Mouse (Mus musculus) Patski (cell line): ENCODE results near the gene Rps27a. TPM values are rescaled to one million over a fixed set of nuclear protein-coding genes. Genes with fewer than 3 reads are reported as not detected.
A peak's percentile ranks its signal among the peaks of the same experiment; 100 is the strongest.
"Not testable (repeated sequence)": the region's sequence is repeated elsewhere in the genome, so short reads cannot be mapped to it uniquely, and the experiment has no call there.

Experiments used
- ATAC-seq: fragments of 100-300 bp; one replicate; pipeline ENCODE4 v1.8.0; 2021
- CTCF ChIA-PET: fragments of 350-600 bp; sonication (Branson Sonifier 250); formaldehyde crosslinking; loops from one replicate; lab custom pipeline; 2022; ENCODE audit warnings: inconsistent platforms; lab: Charles Lee
- POLR2A ChIA-PET: fragments of 350-600 bp; sonication (Branson Sonifier 250); formaldehyde crosslinking; loops from one replicate; lab custom pipeline; 2022; ENCODE audit warnings: antibody characterized with exemption, inconsistent platforms; lab: Charles Lee
- DNase-seq: peaks from one replicate; pipeline ENCODE4 v3.0.0-alpha.2; 2011; ENCODE audit warnings: low read depth, low spot score
- H3K27me3 ChIP-seq: fragments of 371-371 bp; one replicate; pipeline ENCODE4 v1.5.1; 2021
- CTCF ChIP-seq: fragments of 100-300 bp; IDR thresholded peaks from one replicate; pipeline ENCODE4 v1.5.1; 2021
- in situ Hi-C: fragments of 300-500 bp; cut with MboI; formaldehyde crosslinking; loops from 3 replicates; pipeline ENCODE4 v1.11.1; 2018; ENCODE audit warnings: low pct_unique_long_range_greater_than_20kb, mixed read lengths
- polyA plus RNA-seq: library from polyadenylated mRNA; unstranded; gene quantifications from one replicate; pipeline ENCODE4 v1.2.3, GENCODE M21; 2021

Rps27a gene
- polyA plus RNA-seq, 1 experiment from 2014 or later = 545 TPM

DNA sequence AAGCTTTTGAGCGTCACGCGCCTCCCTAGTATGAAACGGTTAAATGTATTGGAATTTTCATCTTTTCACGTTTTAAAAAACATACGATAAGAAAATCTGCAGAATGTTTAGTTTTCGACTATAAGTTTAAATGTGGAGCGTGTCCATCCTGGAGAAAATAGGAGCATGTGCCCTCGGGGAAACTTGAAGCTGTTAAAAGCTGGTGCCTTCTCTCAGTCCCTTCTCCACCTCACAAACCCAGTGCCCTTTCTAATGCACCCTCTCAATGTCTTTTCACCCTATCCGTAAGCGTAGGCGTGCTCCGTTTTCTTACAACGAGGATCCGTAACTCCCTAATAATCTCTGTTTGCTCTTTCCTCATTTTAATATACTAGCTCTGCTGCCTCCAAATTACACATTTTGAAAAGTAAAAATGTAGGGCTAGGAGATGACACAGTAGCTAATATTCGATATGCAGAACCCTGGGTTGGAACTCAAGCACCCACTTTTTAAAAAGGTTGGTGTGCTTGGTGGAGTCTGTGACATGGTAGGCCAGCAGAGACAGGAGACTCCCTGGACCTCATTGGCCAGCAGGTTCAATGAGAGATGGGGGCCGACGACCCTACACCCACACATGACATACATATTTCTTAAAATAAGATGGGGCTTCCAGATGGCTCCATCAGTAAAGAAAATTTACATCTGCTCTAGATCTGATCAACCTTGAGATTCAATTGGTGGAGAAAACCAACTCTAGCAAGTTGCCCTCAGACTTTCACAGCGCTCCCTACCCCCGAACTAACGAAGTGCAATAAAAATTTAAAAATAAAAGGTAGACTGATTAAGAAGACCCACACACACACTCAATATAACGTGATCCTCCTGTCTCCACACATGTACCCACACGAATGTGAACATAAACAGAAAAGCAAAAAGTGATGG lies 855 bp upstream of the Rps27a start:
- TF ChIP-seq CTCF = no peak
- DNase-seq (no peak), ATAC-seq (no peak)
- POLR2A ChIA-PET = interaction anchor here (0.8 to 1.3 kb wide), 3 partner anchors 9 to 145 kb away, joined by 4 read pairs; partner anchors contain the start of gene Rtn4
- no peaks in the 10 kb centered on the region for H3K27me3 ChIP-seq
- CTCF ChIA-PET = interaction anchor here (1.1 to 1.4 kb wide), 2 partner anchors 16 to 29 kb away, joined by 4 read pairs; no protein-coding TSS in a partner anchor
- in situ Hi-C loops = loop anchor here (5.0 kb wide), 1 partner anchor 144 kb away; the partner anchor contains the start of gene Rtn4

GRCm38 (mm10) chr11:29547249-29547751 lies 609 bp downstream of the Rps27a start:
- DNase-seq (peak; percentile 3), ATAC-seq (peak; percentile 2)
- ChIA-PET POLR2A (interaction anchor here (0.6 kb wide), 1 partner anchor 317 kb away, joined by 5 read pairs; no protein-coding TSS in a partner anchor), CTCF (no interaction called here)
- H3K27me3 ChIP-seq = no peaks in the 10 kb centered on the region
- in situ Hi-C loops = loop anchor here (5.0 kb wide), 1 partner anchor 145 kb away; the partner anchor contains the start of gene Rtn4
- no peak for TF ChIP-seq CTCF

DNA sequence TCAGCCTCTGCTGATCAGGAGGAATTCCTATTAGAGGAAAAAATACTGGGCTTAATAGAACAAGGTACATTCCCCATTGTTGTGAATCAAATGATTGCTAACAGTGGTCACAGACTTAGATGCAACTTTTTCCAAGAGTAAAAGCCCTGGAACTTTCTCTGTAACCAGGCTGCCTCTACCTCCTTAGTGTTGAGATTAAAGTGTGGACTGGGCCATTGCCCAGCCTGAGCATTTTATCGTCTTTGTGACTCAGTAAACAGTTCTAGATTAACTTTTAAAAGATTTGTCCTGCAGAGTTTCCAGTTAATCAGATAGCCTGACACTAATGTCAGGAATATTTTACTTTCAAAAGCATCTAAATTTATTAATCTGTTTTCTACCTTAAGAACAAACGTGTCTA lies 1.1 kb downstream of the Rps27a start:
- TF ChIP-seq CTCF = no peak
- no peaks in the 10 kb centered on the region for H3K27me3 ChIP-seq
- ATAC-seq (no peak), DNase-seq (no peak)
- ChIA-PET POLR2A (no interaction called here), CTCF (no interaction called here)
- in situ Hi-C loops = loop anchor here (5.0 kb wide), 1 partner anchor 146 kb away; the partner anchor contains the start of gene Rtn4

- DNase-seq, CTCF ChIA-PET, POLR2A ChIA-PET, H3K27me3 ChIP-seq, ATAC-seq: not testable (repeated sequence)
- in situ Hi-C loops = loop anchor here (5.0 kb wide), 1 partner anchor 146 kb away; the partner anchor contains the start of gene Rtn4
These were observed 1.6 kb downstream of the Rps27a start for GRCm38 (mm10) chr11:29546297-29546696.

- DNase-seq, H3K27me3 ChIP-seq, ATAC-seq: not testable (repeated sequence)
- ChIA-PET CTCF (interaction anchor here (1.5 kb wide), 1 partner anchor 12 kb away, joined by 4 read pairs; no protein-coding TSS in a partner anchor), POLR2A (interaction anchor here (0.6 kb wide), 1 partner anchor 19 kb away, joined by 3 read pairs; no protein-coding TSS in a partner anchor)
- in situ Hi-C loops = loop anchor here (5.0 kb wide), 1 partner anchor 147 kb away; the partner anchor contains the start of gene Rtn4
These were observed 2.7 kb downstream of the Rps27a start for GRCm38 (mm10) chr11:29545150-29545752.

DNA sequence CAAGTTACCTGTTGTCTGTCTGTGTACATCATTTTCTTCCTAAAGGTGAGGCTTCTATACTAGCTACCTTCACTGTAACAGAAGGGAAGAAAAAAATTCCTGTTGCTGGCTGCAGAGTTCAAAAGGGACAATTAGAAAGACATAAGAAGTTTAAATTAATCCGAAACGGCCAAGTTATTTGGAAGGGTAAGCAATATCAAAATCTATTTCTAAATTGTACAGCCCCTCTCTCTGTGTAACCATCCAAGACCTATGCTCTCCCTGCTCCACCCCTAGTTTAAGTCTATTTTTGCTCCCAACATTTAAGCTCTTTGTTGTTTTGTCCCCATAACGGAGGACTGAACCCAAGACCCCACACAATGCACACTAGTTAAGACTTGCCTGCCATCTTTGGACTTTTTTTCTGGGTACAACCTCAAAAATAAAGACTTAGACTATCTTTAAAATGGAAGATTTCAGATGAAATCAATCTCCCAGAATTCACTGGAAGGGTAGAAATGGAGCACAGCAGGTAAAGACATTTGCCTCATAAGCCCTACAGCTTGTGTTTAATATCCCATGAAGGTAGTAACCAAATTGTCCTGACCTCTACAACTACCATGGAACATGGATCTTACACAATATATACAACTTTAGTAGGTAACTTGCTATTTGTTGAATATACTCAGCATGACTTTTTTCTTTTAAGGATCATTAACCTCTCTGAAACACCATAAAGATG lies 3.5 kb downstream of the Rps27a start:
- TF ChIP-seq CTCF = no peak
- POLR2A ChIA-PET = interaction anchor here (0.6 kb wide), 1 partner anchor 19 kb away, joined by 3 read pairs; no protein-coding TSS in a partner anchor
- CTCF ChIA-PET = interaction anchor here (1.5 kb wide), 1 partner anchor 11 kb away, joined by 4 read pairs; no protein-coding TSS in a partner anchor
- in situ Hi-C loops = no loop called here
- no peaks in the 10 kb centered on the region for H3K27me3 ChIP-seq
- DNase-seq (no peak), ATAC-seq (no peak)

DNA sequence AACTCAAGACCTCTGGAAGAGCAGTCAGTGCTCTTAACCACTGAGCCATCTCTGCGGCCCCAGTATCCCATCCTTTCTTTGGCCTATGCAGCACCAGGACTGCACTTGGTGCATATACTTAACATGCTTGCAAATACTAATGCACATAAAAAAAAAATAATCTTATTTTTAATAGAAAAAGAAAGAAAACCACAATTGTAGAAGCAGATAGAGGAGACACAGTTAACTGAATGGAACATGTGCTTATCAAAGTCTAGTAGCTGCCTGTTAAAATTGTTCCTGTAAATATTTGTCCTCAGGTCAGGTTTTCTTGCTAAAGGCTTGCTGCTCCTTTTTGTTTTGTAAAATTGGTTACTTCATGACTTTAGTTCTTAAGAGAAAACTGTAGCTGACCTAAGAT lies 9.7 kb downstream of the Rps27a start:
- in situ Hi-C loops = no loop called here
- ChIA-PET POLR2A (interaction anchor here (0.6 kb wide), 1 partner anchor 1849 kb away, joined by 3 read pairs; no protein-coding TSS in a partner anchor), CTCF (no interaction called here)
- no peak for TF ChIP-seq CTCF
- DNase-seq (no peak), ATAC-seq (no peak)
- H3K27me3 ChIP-seq = no peaks in the 10 kb centered on the region

- POLR2A ChIA-PET = interaction anchor here (0.6 to 1.0 kb wide), 2 partner anchors 31 to 168 kb away, joined by 3 read pairs; no protein-coding TSS in a partner anchor
- TF ChIP-seq CTCF = no peak
- ATAC-seq (peak; percentile 96), DNase-seq (peak; percentile 41)
- no peaks in the 10 kb centered on the region for H3K27me3 ChIP-seq
- in situ Hi-C loops = no loop called here
- CTCF ChIA-PET = interaction anchor here (1.2 to 1.3 kb wide), 2 partner anchors 9 to 10 kb away, joined by 3 to 5 read pairs; no protein-coding TSS in a partner anchor
These were observed 21.7 kb downstream of the Rps27a start, which contains the start of gene Mtif2 for GRCm38 (mm10) chr11:29525988-29526794. Gene Mtif2 (plus strand): TSS chr11:29526408.
